Mouse (Mus musculus) CD8-positive naive resting alpha-beta T cell, adult 2 months (primary cell): Measurements from ENCODE around the gene Treml2.
"Not testable (repeated sequence)": the region's sequence is repeated elsewhere in the genome, so short reads cannot be mapped to it uniquely, and the experiment has no call there.

Experiments used
- DNase-seq, 2 experiments: peaks; one replicate each; pipeline ENCODE4 v3.0.0; 2022; ENCODE audit warnings: low read depth in 2 of 2, low spot score in 2 of 2

The Treml2 gene

DNA sequence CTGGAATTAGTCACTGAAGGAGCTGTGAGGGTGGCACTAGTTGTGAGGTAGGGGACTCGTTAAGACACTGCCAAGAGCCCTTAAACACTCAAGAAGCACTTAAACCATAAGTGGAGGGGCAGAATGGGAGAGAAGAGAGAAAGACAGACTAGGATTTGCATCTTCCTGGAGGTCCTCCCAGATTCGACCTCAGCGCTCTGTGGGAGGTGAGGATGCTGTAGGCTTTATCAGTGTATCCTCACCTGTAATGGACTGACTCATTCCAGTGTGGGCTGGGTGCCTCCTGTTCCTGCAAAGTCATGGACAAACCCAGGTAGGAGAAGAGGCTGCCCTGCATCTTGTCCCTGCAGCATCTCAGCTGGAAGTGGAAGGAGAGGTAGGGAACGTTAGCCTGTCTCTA, 47.5 kb downstream of the Treml2 start:
- no peak for DNase-seq

- no peak for DNase-seq
Observed at GRCm38 (mm10) chr17:48347287-48347686, 48.0 kb downstream of the Treml2 start.

DNA sequence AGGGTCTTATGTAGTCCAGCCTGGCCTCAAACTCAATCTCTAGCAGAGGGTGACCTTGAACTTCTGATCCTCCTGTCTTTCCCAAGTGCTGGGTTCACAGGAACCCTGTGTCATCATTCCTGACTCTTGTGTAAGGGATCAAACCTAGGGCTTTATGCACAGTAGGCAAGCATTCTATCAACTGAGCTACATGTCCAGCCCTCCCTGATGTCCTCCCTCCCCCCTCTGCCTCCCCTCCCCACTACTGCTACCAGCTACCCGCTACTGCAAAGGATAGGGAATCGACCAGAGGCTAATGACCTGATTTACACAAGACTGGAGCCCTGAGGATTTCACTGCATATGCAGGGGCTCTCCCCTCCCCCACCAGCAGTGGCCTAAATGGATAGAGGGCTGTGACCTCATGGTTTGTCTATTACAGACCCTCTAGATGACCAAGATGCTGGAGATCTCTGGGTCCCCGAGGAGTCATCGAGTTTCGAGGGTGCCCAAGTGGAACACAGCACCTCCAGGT, 51.4 kb downstream of the Treml2 start:
- no peak for DNase-seq

- DNase-seq, result not testable (repeated sequence)
Observed at GRCm38 (mm10) chr17:48352976-48353375, 53.7 kb downstream of the Treml2 start.

- DNase-seq, result no peak
Observed at GRCm38 (mm10) chr17:48355822-48356221, 56.5 kb downstream of the Treml2 start.

GRCm38 (mm10) chr17:48357892-48358291, 58.6 kb downstream of the Treml2 start:
- no peak for DNase-seq

DNA sequence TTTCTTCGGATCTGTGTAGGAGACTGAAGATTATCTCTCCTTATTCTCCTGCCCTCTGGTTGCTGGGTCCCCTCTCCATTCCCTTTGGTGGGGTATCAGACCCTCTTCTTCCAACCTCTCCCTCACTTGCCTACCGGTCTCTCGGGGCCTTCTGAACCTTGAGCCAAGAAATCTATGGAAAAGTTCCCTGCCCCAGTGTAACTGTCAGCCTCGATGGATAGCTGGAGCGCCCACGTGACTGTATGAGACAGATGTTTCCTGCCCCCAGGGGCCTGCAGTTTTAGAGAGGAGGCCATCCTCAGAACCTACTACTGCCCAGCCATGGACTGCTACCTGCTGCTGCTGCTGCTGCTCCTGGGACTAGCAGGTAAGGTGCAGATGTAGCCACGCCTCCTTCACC, 60.3 kb downstream of the Treml2 start, which contains the start of gene Treml1:
Gene Treml1, plus strand, starts transcription at position 301 of the 400 bp plus-strand sequence.
- no peak for DNase-seq

GRCm38 (mm10) chr17:48360462-48360861, 61.2 kb downstream of the Treml2 start:
- no peak for DNase-seq
